Mouse (Mus musculus): ENCODE measurements around the gene Cmc4.

Gene Cmc4

GRCm38 (mm10) chrX:75415936-75416785, at the start of gene Cmc4, which contains the start of the genes Mtcp1 and Brcc3:
Cmc4 (minus strand) TSS chrX:75416584.
Mtcp1 (minus strand) TSS chrX:75416588.
Brcc3 (plus strand) TSS chrX:75416628.
- DNase-seq (ENCODE audit: low spot score): peak; percentile 53

- no peak for DNase-seq (ENCODE audit: low spot score)
Measured at GRCm38 (mm10) chrX:75454597-75454996, 38.2 kb upstream of the Cmc4 start.

DNA sequence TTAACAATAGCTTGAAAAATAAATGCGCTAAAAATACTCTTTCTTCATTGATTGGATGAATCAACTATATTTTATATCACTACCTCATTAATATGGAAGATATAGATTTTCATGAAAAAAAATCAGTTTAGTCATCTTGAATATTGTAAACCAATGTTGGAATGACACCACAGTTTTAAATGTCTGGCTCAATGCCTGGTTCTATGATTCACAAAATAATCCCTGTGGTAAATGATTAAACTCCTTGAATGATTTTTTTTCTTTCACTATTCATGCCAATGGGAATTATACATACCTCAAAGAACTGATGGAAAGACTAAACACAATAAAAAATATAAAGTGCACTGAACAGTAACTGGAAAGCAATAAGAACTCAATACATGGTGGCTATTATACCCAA, 6.7 kb downstream of the Cmc4 start:
- DNase-seq (ENCODE audit: low spot score): no peak

DNA sequence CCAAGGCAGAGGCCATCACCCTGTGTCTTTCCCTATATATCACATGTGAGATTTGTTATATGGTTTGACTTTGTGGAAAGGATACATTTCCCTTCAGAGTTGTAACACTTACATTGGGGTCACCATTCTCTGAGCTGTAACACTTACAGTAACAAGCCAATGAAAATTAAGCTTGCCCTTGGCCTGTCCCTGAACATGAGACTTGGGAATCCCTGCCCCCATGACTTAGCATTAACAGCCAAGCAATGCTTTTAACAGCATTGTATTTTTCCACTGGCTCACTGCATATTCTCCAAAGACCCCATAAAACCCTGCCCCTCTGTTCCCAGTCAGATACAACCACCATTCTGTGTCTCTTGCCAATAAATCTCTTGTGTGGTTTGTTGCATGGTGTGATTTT, 13.0 kb downstream of the Cmc4 start:
- DNase-seq (ENCODE audit: low spot score): no peak

DNA sequence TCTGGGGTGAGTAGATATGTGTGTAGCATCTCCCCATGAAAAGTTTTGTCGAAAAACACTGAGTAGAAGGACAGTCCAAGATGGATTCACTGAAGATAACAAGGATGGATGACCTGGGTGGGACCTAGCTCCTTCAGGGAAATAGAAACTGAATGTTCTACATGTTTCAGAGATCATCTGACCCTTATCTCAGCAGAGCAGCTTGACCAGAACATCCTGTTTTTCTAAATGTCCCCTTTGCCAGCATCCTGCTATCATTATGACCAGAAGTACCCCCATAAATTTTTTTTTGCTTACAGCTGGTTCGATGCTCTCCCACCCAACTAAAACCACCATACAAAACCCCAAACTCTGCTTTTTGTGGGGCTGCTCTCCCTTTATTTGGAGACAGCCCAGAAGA, 13.7 kb downstream of the Cmc4 start:
- DNase-seq (ENCODE audit: low spot score): no peak

GRCm38 (mm10) chrX:75399471-75399870, 16.9 kb downstream of the Cmc4 start:
- no peak for DNase-seq (ENCODE audit: low spot score)

DNA sequence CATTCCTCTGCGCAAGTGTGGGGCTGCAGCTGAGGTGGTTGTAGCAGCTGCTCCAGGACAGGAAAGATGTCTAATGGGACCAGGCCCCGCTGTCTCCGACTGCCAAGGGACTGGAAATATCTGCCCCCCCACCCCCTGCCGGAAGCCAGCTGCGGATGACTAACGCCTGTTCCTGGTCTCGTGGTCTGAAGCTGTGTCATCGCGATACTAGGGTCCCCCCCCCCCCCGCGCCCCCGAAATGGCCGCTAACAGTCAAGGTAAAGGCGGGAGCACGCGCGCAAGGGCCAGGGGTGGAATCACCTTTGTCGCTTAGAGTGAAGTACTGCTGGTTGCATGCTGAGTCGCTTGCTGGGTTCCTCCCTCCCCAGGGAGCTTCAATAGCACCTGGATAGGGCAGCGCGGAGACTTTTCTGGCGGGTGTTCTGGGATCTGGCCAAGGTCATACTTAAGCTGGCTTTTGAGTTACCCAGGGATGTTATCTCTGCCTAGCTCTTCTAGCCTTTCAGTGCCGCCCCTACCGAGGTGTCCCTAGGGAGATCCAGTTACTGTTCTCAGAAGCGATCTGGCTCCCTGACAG, 34.1 kb downstream of the Cmc4 start, which contains the start of the genes Fundc2 and F8:
TSS of gene Fundc2 (plus strand) at position 205 of the 577 bp plus-strand sequence.
TSS of gene F8 (minus strand) at position 421 of the 577 bp plus-strand sequence.
- peak; percentile 14 for DNase-seq (ENCODE audit: low spot score)

DNA sequence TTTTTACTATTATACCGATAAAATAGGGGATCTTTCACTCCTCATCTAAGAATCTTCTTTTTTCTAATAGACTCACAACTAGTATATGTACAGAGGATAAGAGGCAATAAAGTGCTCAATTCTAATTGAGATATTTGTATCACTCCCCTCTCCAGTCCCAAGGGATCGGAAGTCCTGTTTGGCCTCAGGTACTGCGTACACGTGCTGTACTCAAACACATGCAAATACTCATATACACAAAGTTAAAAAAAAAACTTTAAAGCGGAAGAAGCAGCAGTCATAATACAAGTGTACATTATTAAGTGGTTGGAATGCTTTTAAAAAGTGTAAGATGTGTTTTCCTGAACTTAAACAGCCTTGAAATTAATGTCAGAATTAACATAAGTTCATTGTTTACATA, 34.7 kb downstream of the Cmc4 start:
- DNase-seq (ENCODE audit: low spot score): no peak

DNA sequence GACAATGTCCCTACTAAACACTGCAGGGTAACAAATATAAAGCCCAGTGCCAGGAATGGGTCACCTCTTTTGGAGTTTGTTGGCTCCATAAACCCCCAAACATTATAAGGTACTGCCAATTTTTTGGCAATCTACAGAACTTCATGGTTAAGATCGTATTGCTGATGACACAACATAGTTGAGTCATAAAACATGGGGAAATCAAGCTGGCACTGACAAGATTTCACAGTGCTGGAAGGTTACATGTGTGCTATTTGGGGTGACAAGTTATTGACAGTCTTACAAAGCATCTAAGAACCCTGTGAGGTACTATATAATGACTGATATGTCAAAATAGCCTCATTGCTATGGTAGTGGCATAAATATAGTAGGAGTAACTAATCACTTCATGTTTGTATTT, 35.2 kb downstream of the Cmc4 start:
- no peak for DNase-seq (ENCODE audit: low spot score)

- DNase-seq (ENCODE audit: low spot score): no peak
Measured at GRCm38 (mm10) chrX:75376815-75377214, 39.6 kb downstream of the Cmc4 start.

DNA sequence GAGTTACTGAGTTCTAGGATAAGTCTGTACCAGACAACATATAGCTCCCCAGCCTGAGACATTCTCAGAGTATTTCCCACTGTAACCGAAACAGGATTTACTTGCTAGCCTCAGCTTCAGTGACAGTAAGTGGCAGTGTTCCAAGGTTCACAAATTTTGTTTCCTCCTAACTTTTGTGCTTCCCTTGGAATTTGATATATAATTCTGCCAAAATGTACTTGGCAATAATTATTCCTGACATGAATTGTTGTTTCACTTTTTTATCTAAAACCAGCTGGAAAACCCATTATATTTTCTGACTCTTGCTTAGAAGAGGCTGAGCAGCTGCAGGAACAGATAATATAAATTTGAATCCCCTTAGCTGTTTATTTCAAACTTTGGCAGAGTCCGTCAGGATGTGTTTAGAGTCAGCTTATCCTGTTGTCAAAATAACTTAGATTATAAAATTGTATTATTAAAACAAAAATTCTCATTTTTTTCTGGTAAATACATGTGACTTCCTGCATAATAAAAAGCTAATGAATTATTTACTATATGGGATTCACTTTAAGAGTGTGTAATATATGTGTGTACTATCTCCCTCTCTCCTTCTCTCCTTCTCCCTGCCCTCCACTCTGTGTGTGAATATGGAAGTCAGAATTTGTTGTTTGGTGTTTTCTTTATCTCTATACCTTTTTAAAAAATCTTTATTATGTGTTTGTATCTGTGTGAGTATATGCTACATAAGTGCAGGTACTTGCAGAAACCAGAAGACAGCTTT, 43.5 kb downstream of the Cmc4 start:
- no peak for DNase-seq (ENCODE audit: low spot score)

- no peak for DNase-seq (ENCODE audit: low spot score)
Measured at GRCm38 (mm10) chrX:75370197-75370596, 46.2 kb downstream of the Cmc4 start.

All from ovary, postnatal 10 days (tissue).